Mouse (Mus musculus): ENCODE measurements around the gene Hist1h2ab. TPM values are rescaled to one million over a fixed set of nuclear protein-coding genes. Genes with fewer than 3 reads are reported as not detected.

Hist1h2ab gene
- total RNA-seq, 1 experiment: 2,399 TPM

DNA sequence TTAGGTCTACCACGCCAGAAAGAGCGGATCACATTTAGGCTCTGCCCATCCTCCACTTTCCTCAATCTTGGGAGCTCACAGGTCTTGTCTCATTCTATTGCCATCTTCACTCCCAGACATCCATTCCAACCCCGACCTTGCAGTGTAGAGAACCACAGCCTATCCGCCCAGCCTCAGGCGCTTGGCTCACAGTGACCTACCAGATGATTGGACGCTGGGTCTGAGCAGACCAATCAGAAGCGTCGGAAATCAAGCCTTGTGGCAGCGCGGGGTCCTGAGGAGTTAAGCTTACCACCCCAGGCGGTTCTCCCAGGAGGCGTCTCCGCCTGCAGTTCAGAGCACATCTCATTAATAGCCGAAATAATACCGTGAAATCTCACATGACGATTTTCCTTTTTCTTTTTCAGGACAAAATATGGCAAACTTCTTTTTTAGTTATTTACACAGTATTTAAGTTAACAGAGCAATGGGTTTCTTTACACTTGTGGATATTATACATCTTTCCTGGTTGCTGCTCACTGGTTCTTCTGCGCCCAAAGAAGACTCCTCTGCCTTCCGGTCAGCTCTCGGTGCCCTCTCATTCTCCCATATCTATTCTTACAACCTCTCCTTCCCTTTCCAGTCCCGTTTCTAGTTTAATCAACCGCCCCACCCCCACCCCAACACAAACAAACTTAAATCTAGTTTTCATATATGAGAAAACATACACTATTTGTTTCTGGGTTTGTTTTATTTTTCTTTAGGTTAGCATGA is 21.8 kb downstream of the Hist1h2ab start:
- no peak overlapping the region for H3K4me3 ChIP-seq (ENCODE audit: insufficient read depth in 1 of 2, low read depth in 1 of 2, low read length in 2 of 2, poor library complexity in 1 of 2, severe bottlenecking in 1 of 2)
- H3K36me3 ChIP-seq (ENCODE audit: control insufficient read depth, insufficient read depth, low read length, poor library complexity, severe bottlenecking): no peaks in the 10 kb centered on the region
- H3K4me1 ChIP-seq (ENCODE audit: control insufficient read depth in 2 of 2, insufficient read depth in 2 of 2, low read length in 2 of 2, poor library complexity in 1 of 2): peaks cover 0 to 2% of the 10 kb centered on the region in 2 experiments; a peak in 3 of 4 replicates
- peak; percentile 84 for DNase-seq (ENCODE audit: low read depth, low spot score)
- in situ Hi-C loops (cut with MboI; ENCODE audit: low sequenced_read_pairs in 2 of 2, unreplicated experiment in 2 of 2): loop anchor here in 1 of 2 experiments (25.0 kb wide), 1 partner anchor 1735 kb away; the partner anchor contains the start of genes Hist1h2ag, Hist1h2ah, Hist1h2bj and Hist1h2bk
- H3K9ac ChIP-seq (ENCODE audit: insufficient read depth, low read depth, low read length, poor library complexity, severe bottlenecking): no peak overlapping the region
- TF ChIP-seq HCFC1 (IDR thresholded peaks at IDR 0.05; ENCODE audit: borderline replicate concordance, insufficient read depth, low read length): no peak
- TF ChIP-seq ZNF384 (IDR thresholded peaks at IDR 0.05; ENCODE audit: low read depth, low read length): no peak
- TF ChIP-seq CHD2 (IDR thresholded peaks at IDR 0.05; ENCODE audit: low read depth, low read length): no peak
- TF ChIP-seq ZC3H11A (IDR thresholded peaks at IDR 0.05; ENCODE audit: borderline replicate concordance, low read depth, low read length): no peak
- TF ChIP-seq MAFK (IDR thresholded peaks at IDR 0.05; ENCODE audit: insufficient read depth, low read depth, low read length): no peak
- H3K27ac ChIP-seq (ENCODE audit: insufficient read depth, low read depth, low read length, poor library complexity, severe bottlenecking): no peak overlapping the region
- no peaks in the 10 kb centered on the region for H3K9me3 ChIP-seq (ENCODE audit: control insufficient read depth, insufficient read depth, low read depth, low read length)

DNA sequence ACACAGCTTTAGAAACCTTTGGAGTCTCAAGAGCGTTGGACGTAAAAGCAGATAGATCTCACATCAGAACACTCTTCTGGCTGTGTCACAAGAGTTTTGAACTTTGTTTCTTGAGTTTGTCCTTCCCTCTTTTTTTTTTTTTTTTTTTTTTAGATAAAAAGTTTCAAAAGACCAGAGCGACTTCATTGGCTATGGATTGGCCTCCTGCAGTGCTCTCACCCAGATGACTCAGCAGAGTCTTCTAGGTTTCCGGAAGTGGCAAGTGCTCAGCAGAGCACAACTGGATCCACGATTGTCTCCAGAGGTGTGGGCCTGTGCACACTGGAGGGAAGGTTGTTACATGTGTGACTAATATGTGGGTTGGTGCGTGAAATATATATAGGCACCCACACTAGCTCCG is 27.4 kb downstream of the Hist1h2ab start:
- H3K4me1 ChIP-seq (ENCODE audit: control insufficient read depth in 2 of 2, insufficient read depth in 2 of 2, low read length in 2 of 2, poor library complexity in 1 of 2): peaks cover 0 to 1% of the 10 kb centered on the region in 2 experiments; a peak in 1 of 4 replicates
- H3K27ac ChIP-seq (ENCODE audit: insufficient read depth, low read depth, low read length, poor library complexity, severe bottlenecking): no peak overlapping the region
- H3K4me3 ChIP-seq (ENCODE audit: insufficient read depth in 1 of 2, low read depth in 1 of 2, low read length in 2 of 2, poor library complexity in 1 of 2, severe bottlenecking in 1 of 2): no peak overlapping the region
- TF ChIP-seq ZNF384 (IDR thresholded peaks at IDR 0.05; ENCODE audit: low read depth, low read length) (peak; percentile 76), CHD2 (IDR thresholded peaks at IDR 0.05; ENCODE audit: low read depth, low read length) (no peak), HCFC1 (IDR thresholded peaks at IDR 0.05; ENCODE audit: borderline replicate concordance, insufficient read depth, low read length) (no peak), ZC3H11A (IDR thresholded peaks at IDR 0.05; ENCODE audit: borderline replicate concordance, low read depth, low read length) (no peak), MAFK (IDR thresholded peaks at IDR 0.05; ENCODE audit: insufficient read depth, low read depth, low read length) (0 out of 2 replicates have a peak, but pooled peaks have one; percentile 33)
- no peaks in the 10 kb centered on the region for H3K9me3 ChIP-seq (ENCODE audit: control insufficient read depth, insufficient read depth, low read depth, low read length)
- DNase-seq (ENCODE audit: low read depth, low spot score): no peak
- H3K36me3 ChIP-seq (ENCODE audit: control insufficient read depth, insufficient read depth, low read length, poor library complexity, severe bottlenecking): no peaks in the 10 kb centered on the region
- no peak overlapping the region for H3K9ac ChIP-seq (ENCODE audit: insufficient read depth, low read depth, low read length, poor library complexity, severe bottlenecking)
- in situ Hi-C loops (cut with MboI; ENCODE audit: low sequenced_read_pairs in 2 of 2, unreplicated experiment in 2 of 2): loop anchor here in 1 of 2 experiments (25.0 kb wide), 1 partner anchor 534 kb away; no protein-coding TSS in a partner anchor

DNA sequence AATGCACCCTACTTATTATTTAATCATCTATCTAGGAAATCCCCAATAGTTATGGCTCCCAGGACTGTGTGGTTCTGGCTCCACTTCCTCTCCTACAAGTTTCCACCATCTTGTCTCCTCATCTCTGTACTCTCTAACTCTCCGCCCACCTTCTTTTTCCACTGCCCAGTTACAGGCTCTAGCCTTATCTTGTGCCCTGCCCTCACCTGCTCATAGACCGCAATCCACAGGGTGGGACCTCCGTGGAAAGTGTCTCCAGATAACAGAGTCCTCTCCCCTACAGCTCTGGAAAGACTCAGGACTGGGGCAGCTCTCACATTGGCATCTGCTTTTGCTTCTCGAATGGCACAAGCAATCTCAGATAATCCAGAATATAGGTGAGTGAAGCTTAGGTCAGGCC is 28.1 kb downstream of the Hist1h2ab start:
- no peak overlapping the region for H3K27ac ChIP-seq (ENCODE audit: insufficient read depth, low read depth, low read length, poor library complexity, severe bottlenecking)
- no peaks in the 10 kb centered on the region for H3K4me1 ChIP-seq (ENCODE audit: control insufficient read depth in 2 of 2, insufficient read depth in 2 of 2, low read length in 2 of 2, poor library complexity in 1 of 2)
- no peak overlapping the region; a peak in 1 of 4 replicates for H3K4me3 ChIP-seq (ENCODE audit: insufficient read depth in 1 of 2, low read depth in 1 of 2, low read length in 2 of 2, poor library complexity in 1 of 2, severe bottlenecking in 1 of 2)
- H3K9me3 ChIP-seq (ENCODE audit: control insufficient read depth, insufficient read depth, low read depth, low read length): no peaks in the 10 kb centered on the region
- no peak for DNase-seq (ENCODE audit: low read depth, low spot score)
- TF ChIP-seq MAFK (IDR thresholded peaks at IDR 0.05; ENCODE audit: insufficient read depth, low read depth, low read length): no peak
- TF ChIP-seq CHD2 (IDR thresholded peaks at IDR 0.05; ENCODE audit: low read depth, low read length): no peak
- no peak for TF ChIP-seq ZNF384 (IDR thresholded peaks at IDR 0.05; ENCODE audit: low read depth, low read length)
- TF ChIP-seq ZC3H11A (IDR thresholded peaks at IDR 0.05; ENCODE audit: borderline replicate concordance, low read depth, low read length): no peak
- TF ChIP-seq HCFC1 (IDR thresholded peaks at IDR 0.05; ENCODE audit: borderline replicate concordance, insufficient read depth, low read length): no peak
- no peaks in the 10 kb centered on the region for H3K36me3 ChIP-seq (ENCODE audit: control insufficient read depth, insufficient read depth, low read length, poor library complexity, severe bottlenecking)
- no peak overlapping the region for H3K9ac ChIP-seq (ENCODE audit: insufficient read depth, low read depth, low read length, poor library complexity, severe bottlenecking)
- in situ Hi-C loops (cut with MboI; ENCODE audit: low sequenced_read_pairs in 2 of 2, unreplicated experiment in 2 of 2): loop anchor here in 1 of 2 experiments (25.0 kb wide), 1 partner anchor 533 kb away; no protein-coding TSS in a partner anchor

DNA sequence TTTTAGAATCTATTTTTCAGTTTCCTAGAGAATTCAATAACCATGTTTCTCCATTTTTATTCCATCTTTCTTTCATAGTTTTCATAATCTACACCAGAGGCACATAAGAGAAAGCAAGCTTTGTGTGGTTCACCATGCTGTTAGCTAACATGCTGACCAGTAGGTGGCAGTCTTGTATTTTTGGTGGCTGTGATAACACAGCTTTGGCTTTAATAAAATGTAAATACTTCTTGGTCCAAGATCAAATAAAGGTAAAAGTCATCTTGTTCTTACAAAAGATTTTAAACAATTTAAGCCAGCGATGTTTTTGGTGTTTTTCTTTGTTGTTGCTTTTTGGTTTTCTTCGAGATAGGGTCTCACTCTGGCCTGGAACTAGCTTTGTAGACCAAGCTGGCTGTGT is 41.6 kb downstream of the Hist1h2ab start:
- no peak for TF ChIP-seq CHD2 (IDR thresholded peaks at IDR 0.05; ENCODE audit: low read depth, low read length)
- peak; percentile 47; the same call in 1 of the 2 replicates for TF ChIP-seq ZC3H11A (IDR thresholded peaks at IDR 0.05; ENCODE audit: borderline replicate concordance, low read depth, low read length)
- Histone ChIP-seq H3K9ac (ENCODE audit: insufficient read depth, low read depth, low read length, poor library complexity, severe bottlenecking) (no peak overlapping the region), H3K4me1 (ENCODE audit: control insufficient read depth in 2 of 2, insufficient read depth in 2 of 2, low read length in 2 of 2, poor library complexity in 1 of 2) (no peaks in the 10 kb centered on the region), H3K27ac (ENCODE audit: insufficient read depth, low read depth, low read length, poor library complexity, severe bottlenecking) (no peak overlapping the region), H3K9me3 (ENCODE audit: control insufficient read depth, insufficient read depth, low read depth, low read length) (no peaks in the 10 kb centered on the region), H3K36me3 (ENCODE audit: control insufficient read depth, insufficient read depth, low read length, poor library complexity, severe bottlenecking) (no peaks in the 10 kb centered on the region), H3K4me3 (ENCODE audit: insufficient read depth in 1 of 2, low read depth in 1 of 2, low read length in 2 of 2, poor library complexity in 1 of 2, severe bottlenecking in 1 of 2) (no peak overlapping the region)
- in situ Hi-C loops (cut with MboI; ENCODE audit: low sequenced_read_pairs in 2 of 2, unreplicated experiment in 2 of 2): loop anchor here in 1 of 2 experiments (25.0 kb wide), 1 partner anchor 520 kb away; no protein-coding TSS in a partner anchor
- DNase-seq (ENCODE audit: low read depth, low spot score): peak; percentile 26
